Mouse (Mus musculus) G1E (cell line): ENCODE data around the gene Zfp142.

Experiments used
- CTCF ChIP-seq: IDR thresholded peaks from 2 replicates; pipeline ENCODE4 v1.5.1; 2012; ENCODE audit warnings: low read depth, low read length, inconsistent platforms, mixed read lengths
- POLR2AphosphoS5 ChIP-seq: IDR thresholded peaks from 2 replicates; pipeline ENCODE4 v1.6.1; 2012; ENCODE audit warnings: low read depth, low read length, inconsistent platforms; ENCODE audit not compliant: insufficient replicate concordance

DNA sequence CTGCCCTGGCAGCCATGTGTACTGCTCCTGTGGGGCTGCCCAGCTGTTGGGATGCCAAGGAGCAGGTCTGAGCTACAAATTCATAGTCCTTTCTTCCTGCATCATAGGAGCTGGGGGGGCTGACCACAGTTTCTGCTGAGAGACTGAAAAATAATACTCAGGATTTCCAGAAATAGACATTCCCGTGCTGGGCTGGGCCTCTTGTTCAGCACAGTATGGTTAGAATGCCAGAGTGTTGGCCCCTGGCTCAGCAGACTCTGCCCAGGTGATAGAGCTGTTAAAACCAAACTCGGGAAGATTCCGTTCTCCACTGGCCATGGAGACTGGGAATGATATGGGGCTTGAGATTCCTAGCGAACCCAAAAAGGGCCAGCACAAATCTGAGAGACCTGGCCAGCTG, 38.0 kb upstream of the Zfp142 start:
- TF ChIP-seq CTCF (no peak), POLR2AphosphoS5 (no peak)
